Mouse (Mus musculus): ENCODE data around the gene Sumo3.
A peak's percentile ranks its signal among the peaks of the same experiment; 100 is the strongest.

The Sumo3 gene

DNA sequence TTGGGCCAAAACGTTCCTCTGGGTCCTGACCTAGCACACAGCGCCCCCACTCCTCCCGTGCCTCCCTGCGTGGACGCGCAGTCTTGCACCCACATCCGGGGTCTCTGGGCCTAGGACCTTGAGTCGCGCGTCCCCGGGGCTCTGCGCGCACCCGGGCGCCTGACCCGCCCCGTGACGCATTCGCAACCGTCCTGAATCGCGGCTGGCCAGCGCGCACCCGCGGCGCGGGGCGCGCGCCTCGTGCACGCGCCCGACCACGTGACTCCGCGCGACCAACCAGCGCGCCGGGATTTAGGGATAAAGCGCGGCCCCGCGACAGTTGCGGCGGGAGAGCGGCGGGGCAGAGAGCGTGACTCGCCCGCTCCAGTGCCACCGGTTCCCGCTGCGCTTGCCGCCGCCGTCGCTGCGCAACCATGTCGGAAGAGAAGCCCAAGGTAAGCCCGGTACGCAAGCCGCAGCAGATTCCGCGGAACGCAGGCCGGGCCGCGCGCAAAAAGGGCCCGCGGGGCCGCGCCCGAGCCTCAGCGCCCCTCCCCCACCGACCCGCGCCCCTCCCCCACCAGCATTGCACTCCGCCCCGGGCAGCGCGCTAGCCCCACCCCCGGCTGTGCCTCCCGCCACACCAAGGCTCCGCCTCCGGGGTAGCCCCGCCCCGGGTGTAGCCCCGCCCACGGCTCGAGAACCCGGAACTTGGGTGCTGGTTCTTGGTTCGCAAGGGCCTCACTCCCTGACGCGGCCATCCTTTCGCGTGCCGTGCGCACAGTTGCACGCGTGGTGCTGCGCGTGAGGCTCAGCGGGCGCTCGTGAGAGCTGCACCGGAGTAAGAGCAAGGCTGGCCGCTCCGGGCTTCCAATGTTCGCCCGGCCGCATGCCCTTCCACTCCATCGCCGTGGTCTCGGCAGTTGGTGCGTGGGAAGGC is at the start of gene Sumo3, which contains the start of gene Gm49325:
Gene Sumo3 (plus strand): TSS at position 190 of the 919 bp plus-strand sequence.
Gene Gm49325 (plus strand): TSS at position 290 of the 919 bp plus-strand sequence.
- DNase-seq (ENCODE audit: low spot score in 2 of 2): peak; percentile 100

DNA sequence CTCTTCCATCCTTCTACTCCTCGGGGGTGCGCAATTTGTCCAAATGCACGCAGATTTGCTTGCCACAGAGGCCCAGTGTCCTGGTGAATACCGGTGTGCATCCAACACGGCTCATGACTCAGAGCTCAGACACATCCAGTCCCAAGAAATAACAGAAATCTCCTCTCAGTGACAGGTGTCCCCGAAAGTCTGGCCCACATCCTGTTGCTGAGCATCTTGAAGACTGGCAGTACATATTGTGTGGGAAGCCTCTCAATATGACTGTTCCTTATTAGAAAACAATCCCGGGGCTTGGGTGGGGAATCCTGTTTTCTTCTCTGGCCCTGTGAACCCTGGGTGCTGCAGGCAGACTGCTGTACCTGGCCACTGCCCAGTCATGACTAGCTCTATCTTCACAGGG is 49.3 kb upstream of the Sumo3 start:
- DNase-seq (ENCODE audit: low spot score in 2 of 2): no peak

DNA sequence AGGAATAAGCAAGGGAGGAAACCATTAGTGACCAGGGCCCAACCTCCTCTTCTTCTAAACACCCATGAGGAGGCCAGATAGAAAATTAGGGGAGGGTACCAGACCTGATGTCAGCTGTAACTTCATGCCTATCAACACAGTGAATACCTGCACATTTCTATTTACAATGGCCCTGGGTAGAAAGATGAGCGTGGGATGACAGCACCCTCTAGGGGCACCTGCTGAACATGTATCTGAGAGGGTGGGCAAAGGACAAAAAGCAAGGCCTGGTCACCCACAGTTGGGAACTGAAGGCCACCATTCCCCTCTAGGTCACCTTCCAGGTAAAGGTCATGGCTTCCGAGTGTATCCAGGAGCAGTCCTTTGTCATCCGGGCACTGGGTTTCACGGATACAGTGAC is 48.3 kb upstream of the Sumo3 start:
- no peak for DNase-seq (ENCODE audit: low spot score in 2 of 2)

DNA sequence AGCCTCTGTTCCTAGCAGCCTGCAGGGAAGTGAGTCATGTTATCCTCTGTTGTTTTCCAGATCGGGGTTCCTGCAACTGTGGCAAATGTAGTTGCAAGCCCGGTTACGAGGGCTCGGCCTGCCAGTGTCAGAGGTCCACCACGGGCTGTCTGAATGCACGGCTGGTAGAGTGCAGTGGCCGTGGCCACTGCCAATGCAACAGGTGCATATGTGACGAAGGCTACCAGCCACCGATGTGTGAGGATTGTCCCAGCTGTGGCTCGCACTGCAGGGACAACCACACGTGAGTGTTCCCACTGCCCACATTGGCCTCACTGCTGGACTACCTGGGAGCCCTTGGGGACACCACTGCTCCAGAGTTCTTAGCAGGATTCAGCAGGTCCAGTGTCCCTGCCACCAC is 45.8 kb upstream of the Sumo3 start:
- DNase-seq (ENCODE audit: low spot score in 2 of 2): no peak

DNA sequence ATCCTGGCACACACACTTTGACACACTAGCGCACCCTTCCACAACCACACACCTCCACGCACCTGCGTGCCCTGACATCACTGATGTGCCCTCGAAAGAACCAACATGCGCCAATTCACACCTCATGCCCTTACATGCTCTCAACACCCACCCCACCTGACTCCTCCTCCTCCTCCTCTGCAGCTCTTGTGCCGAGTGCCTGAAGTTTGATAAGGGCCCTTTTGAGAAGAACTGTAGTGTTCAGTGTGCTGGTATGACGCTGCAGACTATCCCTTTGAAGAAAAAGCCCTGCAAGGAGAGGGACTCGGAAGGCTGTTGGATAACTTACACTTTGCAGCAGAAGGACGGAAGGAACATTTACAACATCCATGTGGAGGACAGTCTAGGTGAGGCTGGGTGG is 45.1 kb upstream of the Sumo3 start:
- DNase-seq (ENCODE audit: low spot score in 2 of 2): no peak

DNA sequence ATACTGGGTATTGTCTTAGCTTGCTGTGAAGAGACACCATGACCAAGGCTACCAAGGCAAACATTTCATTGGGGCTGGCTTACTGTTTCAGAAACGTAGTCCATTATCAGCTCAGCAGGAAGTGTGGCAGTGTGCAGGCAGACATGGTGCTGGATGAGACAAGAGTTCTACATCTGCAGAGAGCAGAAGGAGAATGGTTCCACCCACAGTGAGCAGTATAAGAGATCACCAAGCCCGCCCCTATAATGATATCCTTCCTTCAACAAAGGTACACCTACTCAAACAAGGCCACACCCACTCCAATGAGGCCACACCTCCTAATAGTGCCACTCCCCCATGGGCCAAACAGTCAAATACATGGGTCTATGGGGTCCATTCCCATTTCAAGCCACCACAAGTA is 44.4 kb upstream of the Sumo3 start:
- no peak for DNase-seq (ENCODE audit: low spot score in 2 of 2)

DNA sequence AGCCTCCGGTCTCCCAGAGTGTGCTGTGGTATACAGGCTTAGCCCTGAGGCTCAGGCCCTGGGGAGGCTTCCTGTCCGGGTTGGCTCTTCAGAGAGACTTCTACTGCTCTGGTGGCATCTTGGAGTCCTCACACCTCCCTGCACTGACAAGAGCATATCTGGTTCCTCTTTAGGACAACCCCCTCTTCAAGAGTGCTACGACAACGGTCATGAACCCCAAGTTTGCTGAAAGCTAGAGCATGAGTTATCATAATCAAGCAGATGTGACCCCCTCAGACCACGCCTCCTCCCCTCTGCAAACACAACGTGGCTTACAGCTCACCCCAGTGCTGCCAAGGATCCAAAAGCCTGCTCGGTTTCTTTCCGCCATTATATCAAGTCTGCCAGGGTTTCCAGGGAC is 40.9 kb upstream of the Sumo3 start:
- DNase-seq (ENCODE audit: low spot score in 2 of 2): no peak

DNA sequence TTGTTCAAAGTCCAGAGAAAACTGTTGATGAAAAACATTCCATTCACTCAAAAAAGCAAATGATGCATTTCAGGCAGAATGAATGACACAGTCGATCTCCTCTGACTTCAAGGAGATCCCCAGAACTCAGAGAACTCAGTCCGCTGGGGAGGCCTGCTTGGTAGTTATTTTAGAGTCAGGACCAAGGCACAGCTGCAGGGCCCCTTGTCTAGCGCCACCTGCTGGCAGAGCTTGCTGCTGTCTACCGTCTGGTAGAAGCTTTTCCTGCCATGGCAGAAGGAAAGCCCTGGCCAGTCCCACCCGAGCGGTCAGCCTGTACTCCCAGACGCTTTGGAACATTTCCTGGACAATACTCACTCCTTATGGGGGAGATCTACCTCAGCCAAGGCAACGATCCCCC is 39.2 kb upstream of the Sumo3 start:
- DNase-seq (ENCODE audit: low spot score in 2 of 2): peak; percentile 75 to 84

DNA sequence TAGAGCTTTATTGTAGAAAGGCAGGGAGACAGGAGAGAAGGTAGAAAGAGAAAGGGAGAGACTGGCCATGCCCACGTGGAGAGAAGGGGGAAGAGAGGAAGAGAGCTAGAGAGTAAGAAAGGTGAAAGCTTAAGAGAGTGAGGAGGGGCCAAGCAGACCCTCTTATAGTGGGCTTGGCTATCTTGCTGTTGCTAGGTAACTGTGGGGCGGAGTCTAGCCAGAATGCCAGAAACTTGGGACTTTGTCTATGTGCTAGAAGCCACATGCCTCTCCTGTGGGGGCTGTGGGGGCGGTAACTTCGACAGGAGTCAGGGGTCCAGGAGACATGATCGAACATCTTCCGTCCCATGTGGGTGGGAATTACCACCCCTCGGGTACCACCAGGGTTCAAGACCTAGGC is 36.4 kb upstream of the Sumo3 start:
- no peak for DNase-seq (ENCODE audit: low spot score in 2 of 2)

DNA sequence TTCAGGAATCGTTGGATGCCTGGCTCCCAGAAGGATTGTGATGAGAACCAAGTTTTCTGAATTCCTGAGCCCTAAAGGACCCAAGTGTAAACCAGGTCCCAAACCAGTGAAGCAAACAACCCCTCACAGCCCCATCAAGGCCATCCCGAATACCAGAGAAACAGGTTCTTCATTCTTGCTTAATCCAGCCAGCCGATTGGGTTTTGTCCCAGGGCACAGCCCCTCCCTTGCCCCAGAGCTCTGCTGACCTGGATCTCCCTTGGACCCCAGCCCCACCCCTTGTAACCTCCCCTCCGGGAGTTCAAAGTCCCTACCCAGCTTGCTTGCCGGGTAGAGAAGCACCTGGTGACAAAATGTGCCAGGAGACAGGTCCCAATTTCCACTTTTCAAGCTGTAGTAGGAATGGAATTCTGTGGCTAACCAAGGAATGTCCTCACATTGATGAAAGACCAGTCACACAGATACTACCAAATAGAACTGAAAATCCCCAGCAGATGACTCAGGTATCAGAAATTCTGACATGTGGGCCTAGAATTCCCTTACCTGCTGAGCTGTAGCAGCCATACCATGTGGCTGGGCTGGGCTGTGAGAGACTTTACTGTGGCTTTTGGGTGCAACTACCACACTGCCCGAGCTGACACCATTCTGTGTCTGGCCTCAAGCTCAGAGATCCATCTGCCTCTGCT is 35.8 kb upstream of the Sumo3 start:
- no peak for DNase-seq (ENCODE audit: low spot score in 2 of 2)

DNA sequence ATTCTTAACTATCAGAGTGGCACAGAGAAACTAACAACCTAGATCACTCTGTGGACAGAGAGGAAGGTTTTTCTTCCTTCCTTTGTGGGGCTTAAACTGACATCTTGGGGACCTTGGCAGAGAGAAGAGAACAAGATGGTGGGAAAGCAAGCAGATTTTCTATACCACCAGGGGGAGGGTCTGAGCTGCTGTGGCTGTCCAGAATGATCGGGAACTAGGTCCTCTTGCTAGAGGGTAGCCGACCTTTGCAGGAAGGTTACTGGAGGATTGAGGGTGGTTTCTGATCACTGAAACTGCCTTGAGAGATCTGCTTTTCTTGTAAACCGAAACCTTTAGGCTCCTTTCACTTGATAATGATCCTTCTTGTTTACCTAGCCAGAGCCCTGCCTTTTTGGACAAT is 33.7 kb upstream of the Sumo3 start:
- DNase-seq (ENCODE audit: low spot score in 2 of 2): no peak

DNA sequence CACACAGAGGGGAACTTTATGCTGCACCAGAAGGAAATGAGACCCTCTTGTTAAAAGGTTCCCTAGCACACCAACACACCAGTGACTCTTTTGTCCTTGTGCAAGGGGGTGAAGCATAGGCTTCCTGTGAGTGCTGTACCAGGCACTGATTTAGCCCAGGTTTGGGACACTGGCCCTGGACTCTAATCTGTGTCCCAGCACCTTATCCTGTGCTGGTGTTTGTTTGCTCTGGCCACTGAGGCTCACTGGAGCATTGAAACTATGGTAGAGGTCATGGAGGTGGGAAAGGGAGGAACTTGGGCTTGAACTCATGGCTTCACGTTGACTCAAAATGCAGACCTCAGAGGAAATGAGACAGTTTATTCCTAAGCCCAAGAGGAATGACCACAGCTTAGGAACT is 32.7 kb upstream of the Sumo3 start:
- no peak for DNase-seq (ENCODE audit: low spot score in 2 of 2)

DNA sequence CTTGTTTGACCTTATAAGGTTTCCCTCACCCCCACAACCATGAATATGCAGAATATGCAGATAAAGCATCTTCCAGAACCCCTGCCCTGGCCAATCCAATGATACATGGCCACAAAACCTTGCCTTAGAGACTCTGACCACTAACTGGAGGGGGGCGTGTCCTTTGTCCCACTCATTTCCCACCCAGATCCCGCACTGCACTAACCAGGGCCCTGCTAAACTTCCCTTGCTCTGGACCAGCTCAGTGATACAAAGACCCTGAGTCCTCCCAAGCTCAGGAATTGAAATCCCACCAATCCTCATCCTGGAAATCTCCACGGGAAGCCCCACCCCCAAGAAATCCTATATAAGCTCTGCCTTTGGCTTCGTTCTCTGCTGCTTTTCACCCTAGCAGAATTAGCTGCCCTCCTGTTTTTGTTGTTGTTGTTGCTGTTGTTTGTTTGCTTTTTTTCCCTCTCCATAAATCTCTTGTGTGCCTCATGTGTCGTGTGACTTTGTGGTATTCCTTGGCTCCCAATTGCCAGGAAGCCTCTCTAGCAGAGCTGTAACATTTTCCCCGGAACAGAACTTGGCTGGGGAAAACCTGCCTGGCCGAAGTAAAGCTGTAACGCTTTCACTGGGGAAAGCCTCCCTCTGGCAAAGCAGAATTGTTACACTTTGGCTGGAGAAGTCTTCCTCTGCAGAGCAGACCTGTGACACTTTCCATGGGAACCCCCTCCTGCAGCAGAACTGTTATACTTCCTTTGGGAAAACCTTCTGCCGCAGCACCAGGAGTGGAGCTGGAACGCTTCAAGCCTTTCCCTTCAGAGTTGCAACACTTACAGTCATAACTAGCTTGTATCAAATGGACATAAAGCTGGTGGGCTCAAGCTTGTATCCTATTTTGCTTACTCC is 25.6 kb upstream of the Sumo3 start:
- DNase-seq (ENCODE audit: low spot score in 2 of 2): no peak

DNA sequence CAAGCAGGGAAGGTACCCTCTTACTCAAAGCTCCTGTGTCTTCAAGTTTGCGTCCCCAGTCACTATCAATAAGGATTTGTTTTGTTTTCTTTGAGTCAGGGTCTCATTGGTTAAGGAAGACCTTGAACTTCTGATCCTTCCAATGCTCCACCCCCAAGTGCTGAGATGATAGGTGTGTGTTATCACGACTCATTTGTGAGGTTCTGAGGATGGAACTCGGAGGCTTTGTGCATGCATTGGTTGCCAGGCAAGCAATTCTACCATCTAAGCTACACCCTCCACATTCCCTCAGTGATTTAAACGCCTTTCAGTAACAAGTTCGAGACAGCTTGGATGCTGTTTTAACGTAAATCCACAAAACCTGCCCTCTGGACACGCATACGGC is 24.9 kb upstream of the Sumo3 start:
- DNase-seq (ENCODE audit: low spot score in 2 of 2): peak in 1 of 2 experiments; percentile 8

DNA sequence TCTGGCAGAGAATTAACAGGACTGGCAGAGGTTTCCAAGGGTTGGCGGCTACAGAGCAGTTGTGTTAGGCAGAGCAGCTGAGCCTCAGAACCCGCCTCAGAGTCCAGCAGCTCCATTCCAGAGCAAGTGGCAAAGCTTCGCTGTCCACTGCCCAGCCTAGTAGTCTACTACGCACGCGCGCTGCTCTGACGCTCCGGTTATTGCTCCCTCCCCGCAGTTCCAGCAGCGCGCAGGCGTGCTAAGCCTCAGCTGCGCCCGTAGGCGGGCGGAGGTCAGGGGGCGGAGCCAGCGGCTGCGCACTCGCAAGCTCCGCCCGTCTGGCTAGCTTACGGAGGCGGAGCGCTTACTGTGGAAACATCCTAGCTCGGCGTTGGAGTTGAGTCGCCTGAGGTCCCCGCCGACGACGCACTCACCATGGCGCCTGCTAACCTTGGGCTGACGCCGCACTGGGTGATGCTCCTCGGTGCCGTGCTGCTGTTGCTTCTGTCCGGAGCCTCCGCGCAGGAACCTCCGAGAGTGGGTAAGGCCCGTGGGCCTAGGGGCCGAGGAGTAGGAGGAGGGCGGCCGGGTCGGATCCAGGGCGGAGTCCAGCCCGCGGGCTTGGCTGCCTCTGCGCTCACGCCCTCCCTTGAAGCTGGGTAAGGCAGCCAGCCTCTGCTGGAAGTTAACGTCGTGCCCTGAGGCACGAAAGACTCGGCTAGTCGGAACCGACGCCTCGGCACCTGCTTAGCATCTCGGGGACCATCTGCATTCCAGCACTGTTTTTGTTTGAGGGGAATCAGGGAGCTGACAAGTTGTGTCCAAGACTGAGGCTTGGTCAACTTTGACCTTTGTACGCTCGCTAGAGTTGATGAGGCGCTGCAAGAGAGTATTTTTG is 24.3 kb upstream of the Sumo3 start, which contains the start of gene Pttg1ip:
Gene Pttg1ip (plus strand): TSS at position 313 of the 877 bp plus-strand sequence.
- DNase-seq (ENCODE audit: low spot score in 2 of 2): peak; percentile 94 to 96

DNA sequence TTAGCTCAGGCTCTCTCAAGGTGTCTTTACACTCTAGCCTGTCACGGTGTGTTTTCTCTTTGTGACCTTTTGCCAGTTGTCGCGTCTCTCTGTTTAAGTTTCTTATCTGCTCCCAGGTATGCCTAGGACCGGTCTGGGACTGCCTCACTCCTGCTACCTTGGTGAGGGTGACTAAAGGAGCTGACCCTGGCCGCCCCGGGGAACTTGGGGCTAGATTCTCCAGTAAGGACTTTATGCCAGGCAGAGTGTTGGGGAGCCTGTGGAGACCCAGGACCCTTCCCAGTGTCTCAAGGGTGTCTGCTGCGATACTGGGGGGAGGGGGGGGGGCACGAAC is 23.6 kb upstream of the Sumo3 start:
- DNase-seq (ENCODE audit: low spot score in 2 of 2): no peak

DNA sequence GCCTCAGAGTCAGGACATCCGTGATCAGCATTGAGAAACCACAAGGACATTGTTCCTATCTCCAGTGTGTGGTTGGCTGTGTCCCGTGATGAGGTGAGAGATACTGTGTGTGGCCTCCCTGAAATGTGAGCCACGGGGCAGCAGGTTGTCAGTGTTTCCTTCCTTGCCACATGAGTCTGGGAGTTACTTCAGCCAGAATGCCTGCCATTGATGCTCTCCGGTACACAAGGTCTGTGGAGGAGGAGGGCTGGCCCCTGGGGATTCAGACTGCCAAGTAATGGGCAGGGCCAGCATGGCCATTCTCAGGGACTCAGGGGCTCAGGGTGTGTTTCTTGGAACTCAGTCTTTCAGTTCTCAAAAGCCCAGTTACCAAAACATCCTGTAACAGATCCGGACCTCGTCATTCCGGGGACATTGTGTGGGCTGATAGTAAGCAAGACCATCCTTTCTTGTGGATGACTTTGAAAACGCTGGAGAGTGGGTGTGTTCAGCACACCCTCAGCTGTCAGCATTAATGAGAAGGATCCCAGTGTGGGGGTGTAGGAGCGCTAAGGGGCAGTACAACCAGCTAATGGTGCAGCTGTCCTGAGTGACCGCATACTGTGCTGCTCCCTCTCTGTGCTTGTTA is 22.0 kb upstream of the Sumo3 start:
- peak in 1 of 2 experiments; percentile 14 for DNase-seq (ENCODE audit: low spot score in 2 of 2)

DNA sequence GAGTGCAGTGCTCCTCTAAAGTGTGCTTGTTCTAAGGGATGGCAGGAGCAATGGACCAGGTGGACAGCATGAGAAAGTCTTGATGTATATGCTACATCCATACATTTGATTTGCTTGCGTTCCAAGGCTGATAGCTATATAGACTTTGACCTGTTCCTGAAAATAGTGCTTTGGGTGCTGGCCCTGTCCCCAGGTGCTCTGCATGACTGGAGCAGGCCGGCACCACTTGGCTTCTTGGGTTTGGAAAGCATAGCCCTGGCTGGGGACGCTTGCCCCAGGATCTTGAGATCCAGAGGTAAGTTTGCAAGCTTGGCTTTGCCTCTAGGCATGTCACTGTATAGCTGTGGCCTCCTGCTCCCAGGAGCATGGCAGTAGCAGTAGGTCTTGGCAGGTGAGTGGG is 19.3 kb upstream of the Sumo3 start:
- no peak for DNase-seq (ENCODE audit: low spot score in 2 of 2)

DNA sequence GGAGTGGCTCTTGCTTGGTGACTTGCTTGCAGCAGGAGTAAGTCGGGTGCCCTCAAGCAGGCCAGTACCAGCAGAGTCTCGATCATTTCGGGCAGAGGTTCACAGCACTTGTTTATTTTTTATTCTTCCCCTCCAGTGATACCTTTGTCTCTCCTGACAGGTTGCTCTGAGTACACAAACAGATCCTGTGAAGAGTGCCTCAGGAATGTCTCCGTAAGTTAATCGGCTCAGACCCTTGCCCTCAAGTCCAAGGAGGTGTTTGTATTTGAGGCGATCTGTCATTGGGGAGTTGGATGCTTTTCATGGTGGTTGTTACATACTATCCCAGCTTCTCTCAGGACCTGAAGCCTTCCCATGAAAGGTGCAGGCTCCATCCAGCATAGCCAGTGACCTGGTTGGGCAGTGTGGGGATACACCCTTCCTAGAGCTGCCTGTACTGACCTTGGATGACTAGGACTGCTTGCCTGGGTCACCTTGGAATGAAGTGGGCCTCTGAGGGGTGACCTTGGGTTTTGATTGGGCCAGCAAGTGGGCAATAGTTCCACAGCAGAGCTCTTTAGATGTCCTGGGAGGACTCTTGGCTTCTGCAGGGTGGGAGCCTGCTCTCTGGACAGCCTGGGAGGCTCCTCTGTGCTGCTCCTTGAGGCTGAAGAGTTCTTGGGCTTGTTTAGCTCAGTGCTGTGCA is 18.7 kb upstream of the Sumo3 start:
- no peak for DNase-seq (ENCODE audit: low spot score in 2 of 2)

DNA sequence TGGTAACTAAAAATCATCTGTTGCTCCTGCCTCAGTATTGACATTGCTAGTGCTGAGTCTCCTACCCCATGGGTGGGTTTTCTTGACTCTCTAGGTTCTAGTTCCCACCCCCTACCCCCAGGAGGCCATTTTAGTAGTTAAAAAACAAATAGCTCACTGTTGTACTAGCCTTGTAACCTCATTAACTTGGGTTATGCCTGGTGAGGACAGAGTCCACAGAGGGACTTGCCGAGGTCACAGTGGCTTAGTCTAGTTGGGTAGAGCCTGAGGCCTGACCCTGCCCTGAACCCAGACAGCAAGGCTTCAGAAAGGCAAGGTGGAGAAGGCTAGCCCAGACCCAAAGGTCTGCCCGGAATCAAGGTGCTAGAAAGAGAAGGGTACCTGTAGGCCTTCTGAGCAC is 17.9 kb upstream of the Sumo3 start:
- no peak for DNase-seq (ENCODE audit: low spot score in 2 of 2)

Data from natural killer cell, adult 2 months (primary cell).